Mouse (Mus musculus): ENCODE data around the gene Hivep3.

GRCm38 (mm10) chr4:119798891-119799290 lies 65.3 kb downstream of the Hivep3 start:
- TF ChIP-seq POLR2A (IDR thresholded peaks at IDR 0.05; ENCODE audit: borderline replicate concordance, extremely low read depth, low read depth, low read length) = no peak
- 0 out of 2 replicates have a peak, but pooled peaks have one; percentile 2 for TF ChIP-seq CTCF (IDR thresholded peaks at IDR 0.05; ENCODE audit: insufficient read depth, low read length)

All from lung, adult 2 months (tissue).